Mouse (Mus musculus) stomach, postnatal 0 days (tissue): ENCODE measurements around the gene Gpatch11. TPM values are rescaled to one million over a fixed set of nuclear protein-coding genes. Genes with fewer than 3 reads are reported as not detected.
A peak's percentile ranks its signal among the peaks of the same experiment; 100 is the strongest.

Source experiments
- ATAC-seq: fragments of 200-750 bp; cut with Nextera tagmentation; 2 replicates; pipeline ENCODE4 v1.8.0; 2017; ENCODE audit not compliant: low FRiP score, low TSS enrichment
- DNase-seq: peaks from one replicate; pipeline ENCODE4 v3.0.0-alpha.2; 2016; ENCODE audit warnings: low spot score
- H3K27ac ChIP-seq: fragments of 300-500 bp; sonication (generic); replicated peaks from 2 replicates; pipeline ENCODE4 v1.5.1; 2014; ENCODE audit warnings: mild to moderate bottlenecking, control low read depth
- H3K27me3 ChIP-seq: fragments of 300-500 bp; sonication (generic); 2 replicates; pipeline ENCODE4 v1.6.1; 2014; ENCODE audit warnings: low read length; ENCODE audit not compliant: control insufficient read depth, insufficient read depth
- H3K36me3 ChIP-seq: fragments of 300-500 bp; sonication (generic); 2 replicates; pipeline ENCODE4 v1.6.1; 2014; ENCODE audit warnings: low read length, mixed read lengths; ENCODE audit not compliant: control insufficient read depth, insufficient read depth
- H3K4me1 ChIP-seq: fragments of 300-500 bp; sonication (generic); replicated peaks from 2 replicates; pipeline ENCODE4 v1.6.1; 2014; ENCODE audit warnings: antibody characterized with exemption; ENCODE audit not compliant: control insufficient read depth, insufficient read depth
- H3K4me2 ChIP-seq: fragments of 300-500 bp; sonication (generic); replicated peaks from 2 replicates; pipeline ENCODE4 v1.6.1; 2014; ENCODE audit warnings: low read depth, mild to moderate bottlenecking, control low read depth, moderate library complexity
- H3K4me3 ChIP-seq: fragments of 300-500 bp; sonication (generic); 2 replicates; pipeline ENCODE4 v1.5.1; 2014; ENCODE audit warnings: low read depth, low read length, control low read depth
- H3K9ac ChIP-seq: fragments of 300-500 bp; sonication (generic); 2 replicates; pipeline ENCODE4 v1.6.1; 2014; ENCODE audit warnings: mild to moderate bottlenecking, low read length, control low read depth, mixed read lengths
- H3K9me3 ChIP-seq: fragments of 300-500 bp; sonication (generic); 2 replicates; pipeline ENCODE4 v1.6.1; 2016; ENCODE audit warnings: low read length; ENCODE audit not compliant: control insufficient read depth
- CTCF ChIP-seq: IDR thresholded peaks from 2 replicates; pipeline ENCODE4 v1.5.1; 2016; ENCODE audit warnings: antibody characterized with exemption, low read depth, mild to moderate bottlenecking, moderate library complexity
- EP300 ChIP-seq: optimal IDR thresholded peaks from 2 replicates; pipeline ENCODE3; 2016; ENCODE audit warnings: antibody characterized with exemption
- WGBS: fragments of 180-500 bp; shearing (Covaris S2); extraction: QIAGEN DNeasy Blood & Tissue Kit; methylation state at CpG from one replicate; pipeline ENCODE4 v1.1.7; 2014; 5-methylcytosine and 5-hydroxymethylcytosine counted together
- polyA plus RNA-seq: library from polyadenylated mRNA; unstranded; fragments of >200 nt; fragmentation: Nextera tagmentation; extraction: Ambion mirVana; gene quantifications from 2 replicates; pipeline ENCODE4 v1.2.1, GENCODE M21; 2015

Gpatch11 gene
- polyA plus RNA-seq, 1 experiment from 2014 or later = 33.8 TPM

DNA sequence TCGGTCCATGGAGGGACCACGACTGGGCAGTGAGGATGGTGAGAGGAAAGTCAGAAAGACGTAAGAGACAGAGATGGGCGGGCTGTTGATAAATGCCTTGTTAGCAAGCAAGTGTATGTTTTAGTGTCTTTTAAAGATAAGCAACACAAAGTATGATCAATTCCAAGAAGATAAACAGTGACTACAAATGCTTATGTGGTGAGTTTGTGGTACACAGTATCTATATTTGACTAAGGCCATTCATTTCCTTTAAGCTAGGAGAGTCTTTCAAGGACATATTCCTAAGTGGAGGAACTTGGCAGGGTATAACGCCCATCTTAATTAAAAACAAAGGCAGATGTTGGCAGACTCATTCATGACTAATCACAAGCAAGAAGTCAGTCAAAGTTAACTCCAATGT lies 41.0 kb upstream of the Gpatch11 start:
- WGBS = 69% methylated on average over 5 of the region's 5 CpGs
- DNase-seq (no peak), ATAC-seq (0 out of 2 replicates have a peak, but pooled peaks have one; percentile 49)
- H3K4me3 ChIP-seq = no peak overlapping the region
- no peak overlapping the region for H3K27ac ChIP-seq
- no peaks in the 10 kb centered on the region for H3K27me3 ChIP-seq
- no peaks in the 10 kb centered on the region for H3K9me3 ChIP-seq
- H3K9ac ChIP-seq = no peak overlapping the region
- no peak overlapping the region for H3K4me2 ChIP-seq
- no peaks in the 10 kb centered on the region for H3K4me1 ChIP-seq
- TF ChIP-seq CTCF (no peak), EP300 (no peak)
- peaks cover 23% of the 10 kb centered on the region; the same call in 1 of the 2 replicates for H3K36me3 ChIP-seq

DNA sequence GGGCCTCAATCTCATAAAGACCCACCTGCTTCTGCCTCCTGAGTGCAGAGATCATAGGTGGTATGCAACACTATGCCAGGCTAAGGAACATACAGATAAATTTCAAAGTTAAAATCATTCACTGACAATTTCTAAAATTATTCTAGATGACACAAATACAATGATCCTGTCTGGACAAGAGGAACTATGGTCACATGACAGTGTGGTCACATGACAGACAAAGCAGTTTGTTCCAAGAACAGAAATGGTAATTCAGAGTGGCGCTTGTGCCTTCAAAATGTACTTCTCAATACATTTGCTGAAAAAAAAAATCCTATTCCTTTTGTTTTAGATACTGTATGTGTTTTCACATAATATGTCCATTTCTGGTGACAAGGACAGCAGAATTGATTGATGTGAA lies 38.1 kb upstream of the Gpatch11 start:
- no peak overlapping the region for H3K9ac ChIP-seq
- H3K27ac ChIP-seq = no peak overlapping the region
- H3K4me2 ChIP-seq = no peak overlapping the region
- peaks cover 13% of the 10 kb centered on the region; the same call in 1 of the 2 replicates for H3K36me3 ChIP-seq
- no peak overlapping the region for H3K4me3 ChIP-seq
- H3K9me3 ChIP-seq = no peaks in the 10 kb centered on the region
- DNase-seq = no peak
- H3K27me3 ChIP-seq = no peaks in the 10 kb centered on the region
- 92% methylated on average over 1 of the region's 1 CpGs for WGBS
- ATAC-seq = no peak
- no peaks in the 10 kb centered on the region for H3K4me1 ChIP-seq
- TF ChIP-seq CTCF (no peak), EP300 (no peak)

DNA sequence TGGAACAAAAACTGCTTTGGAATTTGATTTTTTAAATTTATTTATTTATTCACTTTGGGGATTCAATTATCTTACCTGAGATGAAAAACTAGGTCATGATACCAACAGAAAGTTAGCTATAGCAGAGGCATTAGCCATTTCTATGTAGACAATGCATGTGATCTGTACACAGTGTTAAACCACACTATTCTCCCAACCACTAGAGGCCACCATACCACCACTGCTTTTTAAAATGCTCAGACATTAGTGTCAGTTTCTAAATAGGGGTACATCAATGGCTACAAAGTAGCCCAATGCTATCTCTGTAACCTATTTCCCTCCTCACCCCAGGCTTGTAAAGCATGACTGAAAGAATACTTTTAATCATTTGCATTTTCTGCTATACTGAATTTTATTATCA lies 26.3 kb upstream of the Gpatch11 start:
- Histone ChIP-seq H3K4me1 (no peaks in the 10 kb centered on the region), H3K9me3 (no peaks in the 10 kb centered on the region), H3K27ac (no peak overlapping the region), H3K4me3 (no peak overlapping the region), H3K36me3 (peaks cover 6% of the 10 kb centered on the region), H3K4me2 (no peak overlapping the region), H3K27me3 (no peaks in the 10 kb centered on the region), H3K9ac (no peak overlapping the region)
- ATAC-seq (no peak), DNase-seq (no peak)
- TF ChIP-seq CTCF (peak; percentile 75), EP300 (no peak)

DNA sequence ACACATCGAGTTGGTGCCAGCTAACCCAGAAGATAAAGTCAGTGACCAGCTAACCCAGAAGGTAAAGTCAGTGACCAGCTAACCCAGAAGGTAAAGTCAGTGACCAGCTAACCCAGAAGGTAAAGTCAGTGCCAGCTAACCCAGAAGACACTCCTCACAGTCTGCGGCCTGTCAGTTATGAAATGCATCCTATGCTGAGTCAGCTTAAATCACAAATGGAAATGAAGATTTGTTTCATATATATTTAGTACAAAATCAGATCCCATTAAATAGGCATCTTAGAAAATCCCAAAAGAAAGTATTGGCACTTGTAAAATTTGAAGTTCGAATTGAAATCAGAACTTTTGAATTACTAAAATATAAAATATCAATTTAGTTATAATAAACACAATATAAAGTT lies 25.8 kb upstream of the Gpatch11 start:
- no peak overlapping the region for H3K27ac ChIP-seq
- H3K36me3 ChIP-seq = peaks cover 6% of the 10 kb centered on the region
- no peak for ATAC-seq
- WGBS = 97% methylated on average over 3 of the region's 3 CpGs
- DNase-seq = no peak
- no peaks in the 10 kb centered on the region for H3K27me3 ChIP-seq
- H3K4me3 ChIP-seq = no peak overlapping the region
- TF ChIP-seq EP300 = no peak
- TF ChIP-seq CTCF = no peak
- no peak overlapping the region for H3K4me2 ChIP-seq
- H3K9me3 ChIP-seq = no peaks in the 10 kb centered on the region
- no peak overlapping the region for H3K9ac ChIP-seq
- no peaks in the 10 kb centered on the region for H3K4me1 ChIP-seq

DNA sequence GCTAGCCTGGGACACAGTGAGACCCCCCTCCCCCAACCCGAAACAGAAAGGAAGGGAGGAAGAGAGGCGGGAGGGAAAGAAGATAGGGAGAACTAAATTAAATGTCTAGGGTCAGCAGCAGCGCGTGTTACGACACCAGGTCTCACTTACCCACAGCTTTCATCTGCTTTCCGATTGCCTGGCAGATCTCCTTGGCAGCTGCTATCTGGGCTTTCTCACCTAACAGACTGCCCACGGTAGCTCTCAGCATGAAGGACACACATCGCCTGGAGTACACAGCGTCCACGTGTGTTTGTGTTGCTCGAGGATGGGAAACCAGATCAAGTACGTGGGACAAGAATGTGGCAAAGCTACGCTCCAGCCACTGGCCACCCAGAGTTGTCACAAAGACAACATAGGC lies 11.0 kb upstream of the Gpatch11 start:
- Histone ChIP-seq H3K27ac (no peak overlapping the region), H3K27me3 (no peaks in the 10 kb centered on the region), H3K36me3 (peaks cover 28% of the 10 kb centered on the region), H3K4me3 (no peak overlapping the region), H3K9ac (no peak overlapping the region), H3K4me1 (no peaks in the 10 kb centered on the region), H3K4me2 (no peak overlapping the region), H3K9me3 (no peaks in the 10 kb centered on the region)
- TF ChIP-seq CTCF (no peak), EP300 (no peak)
- 89% methylated on average over 13 of the region's 13 CpGs for WGBS
- DNase-seq (no peak), ATAC-seq (no peak)

DNA sequence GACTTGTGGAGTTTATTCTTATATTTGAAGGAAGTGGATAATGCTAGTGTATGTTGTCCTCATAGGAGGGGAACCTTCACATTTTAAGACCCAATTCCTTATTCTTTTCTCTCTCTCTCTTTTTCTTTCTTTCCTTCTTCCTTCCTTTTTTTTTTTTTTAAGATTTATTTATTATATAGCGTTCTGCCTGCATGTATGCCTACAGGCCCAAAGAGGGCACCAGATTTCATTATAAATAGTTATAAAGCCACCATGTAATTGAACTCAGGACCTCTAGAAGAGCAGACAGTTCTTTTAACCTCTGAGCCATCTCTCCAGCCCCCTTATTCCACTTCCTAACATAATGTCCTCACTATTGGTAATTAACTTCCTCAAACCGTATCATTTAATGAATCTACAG lies 689 bp downstream of the Gpatch11 start:
- Histone ChIP-seq H3K4me2 (peak overlapping the region; percentile 58), H3K4me3 (peak overlapping the region; percentile 88), H3K27ac (peak overlapping the region; percentile 86), H3K27me3 (no peaks in the 10 kb centered on the region), H3K9me3 (no peaks in the 10 kb centered on the region), H3K4me1 (no peaks in the 10 kb centered on the region), H3K36me3 (0 out of 2 replicates have a peak, but pooled peaks cover 2% of the 10 kb centered on the region), H3K9ac (peak overlapping the region; percentile 65)
- 21% methylated on average over 2 of the region's 2 CpGs for WGBS
- peak; percentile 40 for TF ChIP-seq CTCF
- TF ChIP-seq EP300 = no peak
- no peak for ATAC-seq
- DNase-seq = no peak
